Mouse (Mus musculus) central nervous system, embryonic 14 days (tissue): ENCODE measurements around the gene Ms4a14. TPM values are rescaled to one million over a fixed set of nuclear protein-coding genes. Genes with fewer than 3 reads are reported as not detected.

ENCODE experiments used
- polyA plus RNA-seq: library from polyadenylated mRNA; depleted of rRNA; stranded (reverse); fragments of >200 nt; gene quantifications from 2 replicates; pipeline ENCODE4 v1.2.3, GENCODE M21; 2012; rRNA removed

Gene Ms4a14
- polyA plus RNA-seq: 0.16 TPM in 2 replicates

DNA sequence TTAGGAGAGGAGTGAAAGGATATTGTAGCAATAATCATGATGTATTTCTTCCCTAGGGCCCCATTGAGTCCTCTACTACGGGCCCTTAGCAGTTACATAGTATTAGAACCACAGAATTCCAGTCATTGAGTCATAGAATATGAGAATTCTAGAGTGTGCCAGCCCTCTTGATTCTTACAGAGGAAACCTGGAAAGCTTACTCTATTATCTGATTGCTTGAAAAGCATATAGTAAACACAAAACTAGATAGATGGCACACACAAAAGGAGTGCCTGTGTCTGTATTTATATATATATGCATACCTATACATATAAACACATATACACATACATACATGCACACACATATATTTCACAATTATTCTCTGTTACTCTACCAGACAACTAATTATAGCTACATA lies at the start of gene Ms4a14:
TSS of gene Ms4a14 (minus strand) at position 101 of the 400 bp plus-strand sequence.

DNA sequence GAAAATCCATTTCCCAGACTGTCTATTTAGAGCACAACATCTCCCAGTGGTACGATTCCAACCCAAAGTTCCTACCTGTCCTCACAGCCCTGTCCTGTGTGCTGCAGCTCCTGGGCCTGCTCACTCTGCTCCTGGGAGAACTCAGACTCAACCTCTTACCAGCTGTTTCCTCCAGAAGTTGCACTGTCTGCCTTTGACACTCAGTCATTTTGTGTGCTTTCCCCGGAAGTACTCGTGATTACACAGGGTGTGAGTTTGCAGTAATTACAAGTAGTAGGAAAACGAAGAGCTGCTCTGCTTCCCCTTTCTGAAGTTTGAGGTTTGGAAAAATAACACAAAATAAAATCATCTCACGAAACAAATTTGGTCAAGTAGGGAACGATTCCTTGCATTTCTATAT lies 21.7 kb upstream of the Ms4a14 start, which contains the start of gene Ms4a7:
TSS of gene Ms4a7 (minus strand) at position 215 of the 400 bp plus-strand sequence.

DNA sequence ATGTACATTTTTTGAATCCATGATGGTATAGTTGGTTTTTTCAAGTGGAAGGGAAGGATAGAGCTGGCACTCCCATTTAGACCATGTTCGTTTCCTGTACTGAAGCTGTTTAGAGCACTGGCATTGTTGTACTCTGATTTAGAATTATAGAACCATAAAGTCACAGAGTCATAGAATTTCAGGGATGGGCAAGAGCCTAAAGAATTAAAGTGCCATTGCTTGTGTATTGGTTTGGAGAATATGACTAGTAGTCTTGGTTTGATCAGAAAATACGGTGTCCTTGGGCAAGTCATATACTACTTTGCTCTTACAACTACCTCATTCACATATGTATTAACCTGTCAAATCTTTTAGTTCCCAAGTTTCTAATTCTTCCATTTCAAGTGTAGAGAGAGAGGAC lies 30.5 kb downstream of the Ms4a14 start, which contains the start of gene Ms4a5:
TSS of gene Ms4a5 (minus strand) at position 101 of the 400 bp plus-strand sequence.

DNA sequence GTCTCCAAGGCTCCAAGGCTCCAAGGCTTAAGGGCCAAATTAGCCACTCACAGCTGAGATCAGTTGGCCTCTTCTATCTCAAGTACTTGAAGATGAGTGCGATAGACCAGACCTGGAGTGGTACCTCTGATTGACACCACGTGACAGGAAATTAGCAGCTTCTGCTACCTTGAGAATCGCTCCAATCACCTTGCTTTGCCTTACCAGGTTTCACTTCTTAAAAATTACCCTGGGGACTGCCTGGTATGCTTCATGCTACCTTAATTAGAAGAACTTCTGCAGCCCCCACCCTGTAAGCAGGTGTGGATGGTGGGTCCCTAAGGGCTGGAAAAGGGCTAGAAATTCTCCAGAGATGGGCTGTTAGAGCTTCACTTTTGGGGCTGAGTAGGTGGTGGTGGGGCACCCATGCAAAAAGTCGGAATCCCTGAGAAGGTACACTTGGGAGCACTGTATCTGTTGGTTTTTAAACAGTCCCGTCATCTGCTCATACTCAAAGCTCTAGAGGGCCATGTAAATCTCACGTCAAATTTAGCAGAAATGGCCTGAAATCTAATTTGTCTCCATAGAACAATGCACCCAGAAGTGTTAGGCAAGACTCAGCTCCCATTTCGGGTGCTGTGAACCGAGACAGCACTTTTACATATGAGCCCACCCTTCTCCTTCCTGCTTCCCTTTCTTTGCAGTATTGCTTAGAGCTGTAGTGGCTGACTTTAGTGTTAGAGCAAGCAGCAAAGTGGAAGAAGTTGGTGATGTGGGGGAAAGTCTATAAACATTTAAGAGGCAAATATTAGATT lies 48.0 kb downstream of the Ms4a14 start, which contains the start of gene Ms4a1:
TSS of gene Ms4a1 (minus strand) at position 190 of the 794 bp plus-strand sequence.

Other genes starting within 250 kb of the Ms4a14 start
- not detected in 2 replicates for gene Ms4a8a, start 233.4 kb downstream of the Ms4a14 start, polyA plus RNA-seq
- gene 1700017D01Rik, start 183.6 kb downstream of the Ms4a14 start, polyA plus RNA-seq: not detected in 2 replicates
- not detected in 2 replicates for gene 1700025F22Rik, start 149.1 kb downstream of the Ms4a14 start, polyA plus RNA-seq
- gene Ms4a13, start 117.7 kb downstream of the Ms4a14 start, polyA plus RNA-seq: not detected in 2 replicates
- gene Ms4a12, start 82.0 kb downstream of the Ms4a14 start, polyA plus RNA-seq: not detected in 2 replicates
- gene Ms4a1, start 48.2 kb downstream of the Ms4a14 start, polyA plus RNA-seq: not detected in 2 replicates
- gene Ms4a5, start 30.6 kb downstream of the Ms4a14 start, polyA plus RNA-seq: not detected in 2 replicates
- 1.6 and 2.2 TPM in 2 replicates for gene Ms4a7, start 21.7 kb upstream of the Ms4a14 start, polyA plus RNA-seq
- 0.41 TPM in 2 replicates for gene Ms4a4a, start 61.1 kb upstream of the Ms4a14 start, polyA plus RNA-seq
- 0.47 and 0.85 TPM in 2 replicates for gene Ms4a4c, start 90.3 kb upstream of the Ms4a14 start, polyA plus RNA-seq
- 0.14 TPM in 2 replicates for gene Ms4a4b, start 129.1 kb upstream of the Ms4a14 start, polyA plus RNA-seq
- gene Ms4a6c, start 154.9 kb upstream of the Ms4a14 start, polyA plus RNA-seq: 4.0 and 4.7 TPM in 2 replicates
- gene Gm8369, start 171.5 kb upstream of the Ms4a14 start, polyA plus RNA-seq: 0.09 and 0.10 TPM in 2 replicates
- 3.5 and 3.6 TPM in 2 replicates for gene Ms4a6b, start 202.1 kb upstream of the Ms4a14 start, polyA plus RNA-seq
- 0.06 and 0.20 TPM in 2 replicates for gene Ms4a4d, start 222.3 kb upstream of the Ms4a14 start, polyA plus RNA-seq